Mouse (Mus musculus): ENCODE measurements around the gene Wnt11. TPM values are rescaled to one million over a fixed set of nuclear protein-coding genes. Genes with fewer than 3 reads are reported as not detected.

Wnt11 gene
- total RNA-seq, 2 experiments from 2014 or later, result 6.4 to 6.5 TPM

- DNase-seq, result no peak
Observed at GRCm38 (mm10) chr7:98828876-98829275, 6.0 kb upstream of the Wnt11 start.

- DNase-seq, result no peak
Observed at GRCm38 (mm10) chr7:98831290-98831689, 3.6 kb upstream of the Wnt11 start.

GRCm38 (mm10) chr7:98835519-98836441 lies 868 bp downstream of the Wnt11 start:
- DNase-seq, result no peak

GRCm38 (mm10) chr7:98836646-98837045 lies 1.7 kb downstream of the Wnt11 start:
- peak; percentile 87 for DNase-seq

DNA sequence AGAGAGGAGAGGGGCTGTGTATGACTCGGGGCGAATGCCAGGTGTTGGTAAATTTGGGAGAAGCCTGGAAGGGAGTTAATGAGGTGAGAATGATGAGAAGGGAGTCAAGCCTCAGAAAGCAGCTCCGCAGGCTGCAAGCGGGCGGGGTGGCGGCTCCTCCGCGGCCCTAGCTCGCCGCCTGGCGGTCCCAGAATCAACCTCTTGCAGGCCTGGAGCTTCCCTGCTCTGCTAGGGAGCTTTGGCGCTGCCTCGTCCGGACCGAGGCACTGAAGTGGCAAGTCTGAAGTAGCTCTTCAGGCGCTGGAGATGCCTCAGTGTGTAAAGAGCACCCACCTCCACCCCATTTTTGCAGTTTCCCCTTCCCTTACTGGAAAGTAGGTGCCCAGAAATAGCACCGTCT lies 3.0 kb downstream of the Wnt11 start:
- DNase-seq, result peak; percentile 90

DNA sequence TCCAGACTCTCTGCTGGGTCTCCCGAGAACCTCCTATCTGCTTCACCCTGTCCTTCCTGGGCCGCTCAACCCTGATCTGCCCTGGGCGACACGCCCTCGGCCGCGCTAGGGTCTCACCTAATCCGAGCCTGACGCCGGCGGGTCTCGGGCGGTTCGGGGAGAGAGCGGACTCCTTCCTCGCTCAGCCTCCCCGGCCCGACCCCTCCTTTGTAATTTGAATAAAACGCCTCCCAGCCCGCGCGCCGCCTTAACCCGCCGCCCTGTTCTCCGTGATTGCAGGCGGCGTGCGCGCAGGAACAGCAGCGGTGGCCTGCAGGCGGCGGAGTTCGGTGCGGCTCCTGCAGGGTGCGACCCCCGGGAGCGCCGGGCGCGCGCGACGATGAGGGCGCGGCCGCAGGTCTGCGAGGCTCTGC lies 3.8 kb downstream of the Wnt11 start:
- DNase-seq, result peak; percentile 77

- DNase-seq, result no peak
Observed at GRCm38 (mm10) chr7:98839312-98839711, 4.4 kb downstream of the Wnt11 start.

- DNase-seq, result no peak
Observed at GRCm38 (mm10) chr7:98840771-98841170, 5.9 kb downstream of the Wnt11 start.

GRCm38 (mm10) chr7:98841802-98842201 lies 6.9 kb downstream of the Wnt11 start:
- DNase-seq, result no peak

GRCm38 (mm10) chr7:98842997-98843396 lies 8.1 kb downstream of the Wnt11 start:
- DNase-seq, result no peak

- no peak for DNase-seq
Observed at GRCm38 (mm10) chr7:98843649-98844048, 8.7 kb downstream of the Wnt11 start.

DNA sequence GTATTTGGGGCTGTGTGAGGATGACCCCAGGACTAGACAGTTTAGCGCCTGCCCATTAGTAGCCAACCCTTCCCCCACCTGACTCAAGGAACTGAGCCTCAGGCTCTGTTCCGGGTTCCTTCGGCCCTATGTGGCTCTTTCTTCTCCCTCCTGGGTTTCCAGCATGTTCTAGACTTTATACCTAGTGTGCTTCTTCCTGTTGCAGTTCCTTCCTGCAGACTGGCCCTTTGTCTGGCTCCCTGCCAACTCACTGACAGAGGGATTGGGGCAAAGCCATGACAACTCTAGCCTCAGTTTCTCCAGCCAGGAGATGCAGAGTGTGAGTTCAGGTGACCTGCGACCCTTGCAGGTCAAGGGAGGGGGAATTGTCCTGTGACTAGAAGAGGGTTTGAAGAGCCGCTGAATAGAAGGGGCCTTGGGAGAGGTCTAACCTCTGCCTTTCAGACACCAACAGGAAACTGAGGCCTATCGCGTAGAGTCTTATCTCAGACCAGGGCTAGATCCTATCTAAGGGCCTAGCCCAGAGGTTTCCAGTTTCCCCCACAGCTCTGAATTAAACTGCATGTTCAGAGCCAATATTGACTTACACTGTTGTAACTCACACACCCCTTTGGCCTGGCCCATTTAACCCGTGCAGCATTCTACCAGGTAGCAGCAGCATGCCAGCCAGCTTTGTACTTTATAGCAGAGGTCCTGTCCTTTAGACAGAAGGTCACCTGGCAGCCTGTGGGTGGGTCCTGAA lies 14.2 kb downstream of the Wnt11 start:
- DNase-seq, result no peak

DNA sequence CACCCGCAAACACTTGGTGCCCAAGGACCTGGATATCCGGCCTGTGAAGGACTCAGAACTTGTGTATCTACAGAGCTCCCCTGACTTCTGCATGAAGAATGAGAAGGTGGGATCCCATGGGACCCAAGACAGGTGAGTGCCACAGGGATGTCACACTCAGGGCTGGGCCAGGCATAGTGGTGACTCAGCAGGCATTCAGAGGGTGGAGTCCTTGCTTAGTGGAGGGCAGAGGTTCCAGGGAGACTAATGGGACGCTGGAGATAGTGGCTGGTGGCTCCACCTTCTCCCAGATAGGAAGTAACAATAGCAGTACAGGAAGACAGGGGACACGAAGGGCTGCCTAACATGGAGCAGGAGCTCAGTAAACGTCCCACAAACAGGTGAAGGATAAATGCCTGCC lies 15.5 kb downstream of the Wnt11 start:
- DNase-seq, result no peak

DNA sequence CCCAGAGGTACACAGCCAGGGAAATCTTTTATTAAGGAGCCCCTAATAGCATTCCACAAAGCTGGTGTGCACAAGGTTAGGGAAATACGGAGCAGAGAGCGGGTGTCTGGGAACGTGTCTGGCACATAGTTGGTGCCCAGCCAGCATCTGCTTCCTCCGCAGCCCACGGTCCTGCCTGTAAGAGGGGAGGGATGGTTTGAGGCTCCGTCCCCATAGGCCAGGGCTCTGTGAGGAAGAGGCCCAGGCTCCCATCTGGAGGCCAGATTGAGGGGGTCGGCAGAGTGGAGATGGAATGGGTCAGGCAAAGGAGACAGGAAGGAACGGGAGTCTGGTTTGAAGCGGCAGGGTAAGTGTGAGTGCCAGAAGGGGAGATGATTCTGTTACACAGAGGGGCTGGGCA lies 16.3 kb downstream of the Wnt11 start:
- DNase-seq, result no peak

DNA sequence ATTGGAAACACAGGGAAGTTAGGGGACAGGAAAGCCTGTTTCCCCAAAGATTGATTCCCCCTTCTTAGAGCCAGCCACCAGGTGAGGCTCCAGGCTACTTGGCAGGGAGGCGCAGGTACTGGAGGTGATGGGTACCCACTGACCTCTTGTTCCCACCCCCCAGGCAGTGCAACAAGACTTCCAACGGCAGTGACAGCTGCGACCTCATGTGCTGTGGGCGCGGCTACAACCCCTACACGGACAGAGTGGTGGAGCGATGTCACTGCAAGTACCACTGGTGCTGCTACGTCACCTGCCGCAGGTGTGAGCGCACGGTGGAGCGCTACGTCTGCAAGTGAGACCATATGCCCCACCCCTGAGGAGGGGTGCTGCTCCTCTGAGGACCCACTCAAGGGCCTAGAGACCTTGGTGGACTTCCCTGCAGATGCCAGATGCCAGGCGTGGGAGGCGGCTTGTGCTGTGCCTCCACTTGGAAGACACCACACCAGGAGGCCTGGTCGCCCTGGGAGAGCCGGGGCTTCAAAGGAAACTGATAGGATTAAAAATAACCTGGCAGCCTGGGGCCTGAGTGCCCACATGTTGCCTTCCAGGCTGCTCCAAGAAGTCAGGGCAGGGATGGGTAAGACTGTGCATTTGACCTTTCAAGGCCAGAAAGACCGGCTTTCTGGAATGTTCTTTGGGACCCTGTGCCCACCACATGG lies 18.2 kb downstream of the Wnt11 start:
- DNase-seq, result no peak

- peak; percentile 64 for DNase-seq
Observed at GRCm38 (mm10) chr7:98853806-98854205, 18.9 kb downstream of the Wnt11 start.

GRCm38 (mm10) chr7:98855388-98855787 lies 20.5 kb downstream of the Wnt11 start:
- no peak for DNase-seq

- DNase-seq, result no peak
Observed at GRCm38 (mm10) chr7:98856128-98856527, 21.2 kb downstream of the Wnt11 start.

DNA sequence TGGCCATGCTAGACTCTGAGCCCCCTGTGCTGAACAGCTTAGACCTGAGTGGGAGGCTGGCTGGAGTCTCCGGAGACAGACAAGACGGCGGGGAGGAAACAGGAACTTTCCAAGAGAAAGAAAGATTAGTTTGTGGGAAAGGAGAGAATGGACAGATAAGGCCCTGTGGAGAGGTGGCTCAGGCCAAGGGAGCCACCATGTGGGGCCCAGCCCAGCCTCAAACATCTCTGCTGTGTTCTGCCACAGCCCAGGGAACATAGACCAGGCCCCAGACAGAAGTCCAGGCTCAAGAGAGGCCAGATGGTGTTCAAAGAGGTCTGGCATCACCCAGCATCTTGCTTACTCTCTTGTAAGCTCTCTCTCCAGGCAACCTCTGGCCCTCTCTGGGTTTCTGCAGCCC lies 22.2 kb downstream of the Wnt11 start:
- no peak for DNase-seq

GRCm38 (mm10) chr7:98861002-98861401 lies 26.1 kb downstream of the Wnt11 start:
- DNase-seq, result no peak

- no peak for DNase-seq
Observed at GRCm38 (mm10) chr7:98862994-98863393, 28.1 kb downstream of the Wnt11 start.

- peak; percentile 40 for DNase-seq
Observed at GRCm38 (mm10) chr7:98863969-98864718, 29.2 kb downstream of the Wnt11 start.
